Mouse (Mus musculus) liver, adult 2 months (tissue): ENCODE results near the gene Dact3.

ENCODE experiments used
- CTCF ChIP-seq: fragments of 200-500 bp; IDR thresholded peaks from 2 replicates; pipeline ENCODE4 v1.5.1; 2011; ENCODE audit warnings: low read depth, low read length, control low read depth
- POLR2A ChIP-seq: fragments of 200-500 bp; IDR thresholded peaks from 2 replicates; pipeline ENCODE4 v1.6.1; 2011; ENCODE audit warnings: low read length, control low read depth; ENCODE audit not compliant: insufficient read depth; ENCODE audit errors: extremely low read depth

GRCm38 (mm10) chr7:16830449-16830848 lies 44.7 kb upstream of the Dact3 start:
- TF ChIP-seq CTCF, result no peak
- no peak for TF ChIP-seq POLR2A
